Mouse (Mus musculus): ENCODE results near the gene Rexo2.

- TF ChIP-seq POLR2A (IDR thresholded peaks at IDR 0.05; ENCODE audit: insufficient read depth, low read length), result no peak
- TF ChIP-seq CTCF (IDR thresholded peaks at IDR 0.05; ENCODE audit: low read depth, low read length), result no peak
- no peak for TF ChIP-seq EP300 (IDR thresholded peaks at IDR 0.05; ENCODE audit: insufficient read depth, low read depth, low read length)
Observed at GRCm38 (mm10) chr9:48421561-48421960, 58.9 kb downstream of the Rexo2 start.

Data from ES-Bruce4 (cell line).